Mouse (Mus musculus): Measurements from ENCODE around the gene Trafd1. TPM values are rescaled to one million over a fixed set of nuclear protein-coding genes. Genes with fewer than 3 reads are reported as not detected.

The Trafd1 gene
- polyA plus RNA-seq, 1 experiment from 2014 or later = 145 TPM

DNA sequence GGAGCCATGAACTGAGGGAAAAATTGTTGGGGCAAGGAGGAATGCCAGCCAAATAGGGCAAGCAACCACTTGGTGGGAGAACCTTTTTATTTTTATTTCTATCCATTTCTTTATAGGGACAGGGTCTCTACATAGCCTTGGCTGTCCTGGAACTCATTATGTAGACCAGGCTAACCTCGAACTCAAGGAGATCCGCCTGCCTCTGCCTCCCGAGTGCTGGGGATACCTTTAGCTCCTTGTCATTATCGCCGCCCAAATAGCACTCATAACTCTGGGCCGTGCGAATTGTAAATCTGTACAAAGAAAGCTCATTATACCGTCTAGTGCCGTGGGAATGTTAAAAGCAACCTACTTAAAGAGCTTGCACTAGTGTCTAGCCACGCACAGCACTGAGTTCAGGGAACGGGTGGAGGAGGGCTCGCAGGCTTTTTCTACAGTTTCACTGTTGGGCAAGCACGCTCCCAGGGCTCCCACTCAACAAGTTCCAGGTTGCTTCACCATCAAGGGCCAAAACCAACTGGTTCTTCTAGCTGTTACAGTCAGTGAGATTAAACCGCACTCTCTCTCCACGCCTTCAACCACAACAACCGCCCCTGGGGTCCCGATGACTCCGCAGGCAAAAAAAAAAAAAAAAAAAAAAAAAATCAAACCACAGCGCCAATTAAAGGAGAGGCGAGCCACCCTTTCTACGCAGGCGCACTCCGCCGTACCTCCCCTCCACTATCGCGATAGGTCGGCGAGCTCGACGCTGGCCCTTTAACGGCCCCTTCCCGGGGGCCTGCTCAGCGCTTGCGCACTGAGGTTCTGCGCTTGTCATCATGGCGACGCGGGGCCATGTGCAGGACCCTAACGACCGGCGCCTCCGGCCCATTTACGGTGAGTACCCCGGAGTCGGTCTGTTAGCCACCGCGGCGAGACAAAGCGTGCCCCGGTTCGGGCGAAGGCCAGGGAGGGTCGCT is 12.0 kb upstream of the Trafd1 start, which contains the start of gene Naa25:
Naa25 (plus strand) TSS at position 750 of the 959 bp plus-strand sequence.
- 10% methylated on average over 52 of the region's 53 CpGs for WGBS

DNA sequence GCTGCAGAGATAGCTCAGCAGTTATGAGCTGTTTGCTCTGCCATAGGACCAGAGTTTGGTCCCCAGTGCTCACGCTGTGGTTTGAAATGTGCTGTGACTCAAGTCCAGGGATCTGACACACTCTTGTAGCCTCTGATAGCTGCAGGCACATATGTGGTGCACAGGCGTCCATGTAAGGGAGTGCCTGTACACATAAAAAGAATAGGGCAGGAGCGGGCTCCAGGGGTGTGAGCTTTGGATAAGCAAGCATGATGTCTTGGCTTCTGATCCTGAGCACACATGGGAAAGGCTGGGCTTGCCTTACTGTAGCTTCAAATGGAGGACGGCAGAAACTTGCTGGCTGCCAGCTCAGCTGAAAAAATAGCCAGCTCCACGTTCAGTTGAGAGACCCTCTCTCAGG is 10.2 kb upstream of the Trafd1 start:
- H3K4me3 ChIP-seq = no peak overlapping the region
- H3K36me3 ChIP-seq = no peaks in the 10 kb centered on the region; the same call in 1 of the 2 replicates
- no peak for ATAC-seq (ENCODE audit: low FRiP score)
- no peak overlapping the region for H3K4me2 ChIP-seq
- H3K4me1 ChIP-seq (replicated peaks) = peaks cover 25% of the 10 kb centered on the region
- no peaks in the 10 kb centered on the region for H3K9me3 ChIP-seq
- H3K9ac ChIP-seq = no peak overlapping the region
- H3K27ac ChIP-seq = no peak overlapping the region
- H3K27me3 ChIP-seq = no peaks in the 10 kb centered on the region
- WGBS = 84% methylated on average over 5 of the region's 5 CpGs

More for the DNA sequence above, 12.0 kb upstream of the Trafd1 start, which contains the start of gene Naa25:
- Histone ChIP-seq H3K4me2 (peak within 1 kb of the TSS; percentile 93), H3K9ac (peak within 1 kb of the TSS; percentile 94), H3K27me3 (no peaks in the 10 kb centered on the region), H3K27ac (peak within 1 kb of the TSS; percentile 87), H3K9me3 (no peaks in the 10 kb centered on the region), H3K4me3 (peak within 1 kb of the TSS; percentile 95), H3K36me3 (no peaks in the 10 kb centered on the region; the same call in none of the 2 replicates), H3K4me1 (replicated peaks) (peaks cover 28% of the 10 kb centered on the region)
- peak; percentile 95 for ATAC-seq (ENCODE audit: low FRiP score)

DNA sequence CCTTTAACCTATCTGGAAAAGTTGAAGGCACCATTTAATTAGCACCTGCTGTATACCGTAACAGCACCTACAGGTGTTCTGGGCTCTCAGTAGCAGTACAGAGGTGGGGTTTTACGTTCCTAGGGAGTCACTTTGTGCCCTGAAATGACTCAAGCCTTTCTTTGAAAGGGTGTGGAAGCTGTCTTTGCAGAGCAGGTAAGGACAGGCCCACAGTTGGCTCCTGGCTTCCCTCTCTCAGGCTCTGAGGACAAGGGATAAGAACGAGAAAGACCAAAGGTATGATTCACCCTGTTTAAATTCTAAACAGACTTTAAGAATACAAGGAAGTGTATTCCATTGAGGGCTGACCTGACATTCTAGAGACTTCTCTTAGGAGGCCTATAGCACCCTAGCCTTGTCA is 8.0 kb upstream of the Trafd1 start:
- Histone ChIP-seq H3K4me2 (no peak overlapping the region), H3K9me3 (no peaks in the 10 kb centered on the region), H3K4me3 (no peak overlapping the region), H3K27ac (no peak overlapping the region), H3K27me3 (no peaks in the 10 kb centered on the region), H3K36me3 (no peaks in the 10 kb centered on the region), H3K4me1 (replicated peaks) (peaks cover 7% of the 10 kb centered on the region), H3K9ac (no peak overlapping the region)
- ATAC-seq (ENCODE audit: low FRiP score) = no peak
- WGBS = 79% methylated on average over 3 of the region's 3 CpGs

DNA sequence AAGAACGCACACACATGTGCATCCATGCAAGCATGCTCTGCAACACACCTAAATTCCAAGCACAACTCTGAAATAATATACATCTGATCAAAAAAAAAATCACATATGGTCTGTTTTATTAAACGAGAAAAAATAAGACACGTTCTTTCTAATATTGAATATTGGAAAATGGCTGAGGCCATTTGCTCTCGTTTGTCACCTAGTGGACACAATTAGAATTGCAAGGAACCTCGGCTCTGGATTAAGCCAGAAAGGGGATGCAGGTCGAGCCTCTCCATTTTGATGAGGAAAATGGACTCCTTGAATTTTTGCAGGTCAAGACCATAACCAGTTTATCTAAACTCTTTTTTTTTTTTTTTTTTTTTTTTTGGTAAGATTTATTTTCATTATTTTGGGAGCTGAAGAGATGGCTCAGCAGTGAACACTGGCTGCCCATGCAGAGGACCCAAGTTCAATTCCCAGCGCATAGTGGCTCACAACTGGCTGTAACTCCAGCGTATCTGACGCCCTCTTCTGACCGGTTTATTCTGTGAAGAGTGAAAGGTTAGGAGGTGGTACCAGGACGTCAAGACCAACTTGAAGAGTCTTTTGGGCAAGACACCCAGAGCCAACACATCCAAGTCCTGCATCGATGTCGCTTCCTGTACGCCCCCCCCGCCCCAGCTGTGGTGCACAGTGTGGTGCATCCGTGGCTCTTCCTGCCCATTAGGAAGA is 7.4 kb upstream of the Trafd1 start:
- H3K4me3 ChIP-seq = no peak overlapping the region
- H3K9me3 ChIP-seq = no peaks in the 10 kb centered on the region
- peaks cover 7% of the 10 kb centered on the region for H3K4me1 ChIP-seq (replicated peaks)
- H3K27me3 ChIP-seq = no peaks in the 10 kb centered on the region
- no peaks in the 10 kb centered on the region for H3K36me3 ChIP-seq
- no peak overlapping the region for H3K4me2 ChIP-seq
- H3K9ac ChIP-seq = no peak overlapping the region
- 58% methylated on average over 16 of the region's 16 CpGs for WGBS
- H3K27ac ChIP-seq = no peak overlapping the region
- no peak for ATAC-seq (ENCODE audit: low FRiP score)

DNA sequence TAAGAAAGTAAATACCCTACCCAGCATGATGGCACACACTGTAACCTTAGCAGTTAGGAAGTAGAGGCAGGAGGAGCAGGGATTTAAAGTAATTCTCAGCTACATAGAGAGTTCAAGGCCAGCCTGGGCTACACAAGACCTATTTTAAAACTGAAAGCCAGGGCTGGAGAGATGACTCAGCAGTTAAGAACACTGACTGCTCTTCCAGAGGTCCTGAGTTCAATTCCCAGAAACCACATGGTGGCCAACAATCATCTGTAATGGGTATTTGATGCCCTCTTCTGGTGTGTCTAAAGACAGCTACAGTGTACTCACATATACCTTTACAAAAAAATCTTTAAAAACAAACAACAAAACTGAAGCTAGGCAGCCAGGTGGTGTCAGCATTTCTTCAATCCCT is 4.3 kb upstream of the Trafd1 start:
- Histone ChIP-seq H3K9me3 (no peaks in the 10 kb centered on the region), H3K4me1 (replicated peaks) (peaks cover 8% of the 10 kb centered on the region), H3K4me2 (no peak overlapping the region), H3K27ac (no peak overlapping the region), H3K9ac (peak overlapping the region; percentile 35; the same call in 1 of the 2 replicates), H3K4me3 (no peak overlapping the region), H3K36me3 (no peaks in the 10 kb centered on the region), H3K27me3 (no peaks in the 10 kb centered on the region)
- ATAC-seq (ENCODE audit: low FRiP score) = no peak

DNA sequence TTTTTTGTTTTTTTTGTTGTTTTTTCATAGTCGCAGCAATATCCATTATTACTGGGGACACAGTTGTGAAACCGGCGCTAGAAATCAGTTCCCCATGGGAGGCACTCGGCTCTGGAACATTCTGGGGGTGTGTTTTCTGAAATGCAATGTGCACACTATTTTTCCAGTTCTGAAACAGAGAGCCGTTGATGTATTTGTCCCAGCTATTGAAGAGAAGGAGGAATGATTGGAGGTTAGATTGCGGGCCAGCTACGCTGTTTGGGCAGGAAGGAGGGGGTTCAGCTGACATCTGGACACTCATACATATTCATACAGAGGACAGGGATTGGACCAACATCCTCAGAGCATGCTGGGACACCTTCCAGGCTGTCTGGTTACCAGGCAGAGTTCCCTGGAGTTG is 3.7 kb upstream of the Trafd1 start:
- Histone ChIP-seq H3K9ac (peak overlapping the region; percentile 35; the same call in 1 of the 2 replicates), H3K4me2 (no peak overlapping the region), H3K4me1 (replicated peaks) (peaks cover 14% of the 10 kb centered on the region), H3K4me3 (no peak overlapping the region), H3K27ac (no peak overlapping the region), H3K27me3 (no peaks in the 10 kb centered on the region), H3K36me3 (no peaks in the 10 kb centered on the region), H3K9me3 (no peaks in the 10 kb centered on the region)
- ATAC-seq (ENCODE audit: low FRiP score) = no peak
- 43% methylated on average over 7 of the region's 7 CpGs for WGBS

DNA sequence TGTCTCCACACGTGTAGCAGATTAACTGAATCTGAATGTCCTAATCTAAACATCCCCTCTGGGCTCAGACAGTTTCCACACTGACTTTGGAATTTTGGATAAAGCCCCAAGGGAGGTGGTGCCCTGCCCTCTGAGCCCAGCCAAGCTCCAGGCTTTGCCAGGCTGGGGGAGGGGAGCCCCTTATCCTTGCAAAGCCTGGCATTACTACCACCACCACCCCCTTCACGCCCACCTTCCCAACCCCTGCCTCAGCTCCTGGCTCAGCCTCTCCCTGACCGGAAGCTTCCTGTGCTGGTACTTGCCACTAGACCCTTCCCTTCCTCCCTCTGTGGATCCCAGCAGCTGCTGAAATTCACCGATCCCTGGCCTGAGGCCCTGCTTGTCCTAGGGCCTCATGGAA is 1.7 kb upstream of the Trafd1 start:
- peaks cover 34% of the 10 kb centered on the region for H3K4me1 ChIP-seq (replicated peaks)
- no peak overlapping the region for H3K4me3 ChIP-seq
- H3K9me3 ChIP-seq = no peaks in the 10 kb centered on the region
- no peak overlapping the region for H3K4me2 ChIP-seq
- H3K27ac ChIP-seq = no peak overlapping the region
- ATAC-seq (ENCODE audit: low FRiP score) = no peak
- peaks cover 11% of the 10 kb centered on the region for H3K36me3 ChIP-seq
- no peak overlapping the region for H3K9ac ChIP-seq
- 70% methylated on average over 4 of the region's 4 CpGs for WGBS
- H3K27me3 ChIP-seq = no peaks in the 10 kb centered on the region

DNA sequence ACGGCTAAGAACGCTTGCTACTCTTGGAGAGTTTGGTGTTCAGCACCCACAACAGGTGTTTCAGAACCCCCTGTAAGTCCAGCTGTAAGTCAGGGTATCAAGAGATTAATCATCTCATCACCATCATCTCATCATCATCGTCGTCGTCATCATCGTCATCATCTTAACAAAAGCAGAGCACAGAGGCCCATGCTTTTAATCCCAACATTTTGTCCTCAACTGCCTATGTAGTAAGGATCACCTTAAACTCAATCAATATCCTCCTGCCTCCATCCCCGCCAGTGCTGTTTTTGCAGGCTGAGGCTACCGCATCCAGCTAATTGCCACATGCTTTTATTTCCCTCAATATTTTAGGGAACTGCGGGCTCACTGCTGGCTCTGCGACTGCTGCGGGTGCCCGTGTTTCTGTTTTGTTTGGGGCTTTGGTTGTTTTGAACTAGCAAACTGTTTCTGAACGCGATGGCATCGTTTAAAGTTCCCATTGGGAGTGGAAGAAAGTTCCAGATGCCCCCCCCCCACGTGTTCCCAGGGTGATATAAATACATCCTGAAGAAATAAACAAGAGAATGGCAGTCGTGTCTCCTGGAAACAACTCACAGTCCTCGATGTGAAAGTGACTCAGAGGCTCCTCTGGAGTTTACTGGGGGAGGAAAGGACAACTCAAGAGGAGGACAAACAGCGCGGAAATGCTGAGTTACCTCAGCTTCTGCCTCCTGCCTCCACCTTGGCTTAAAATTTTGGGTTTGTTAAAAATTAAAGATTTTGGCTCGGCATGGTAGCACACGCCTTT is 883 bp upstream of the Trafd1 start:
- Histone ChIP-seq H3K27ac (peak overlapping the region; percentile 85; the same call in 1 of the 2 replicates), H3K4me3 (peak overlapping the region; percentile 68), H3K4me2 (peak overlapping the region; percentile 64), H3K27me3 (no peaks in the 10 kb centered on the region), H3K4me1 (replicated peaks) (peaks cover 34% of the 10 kb centered on the region), H3K9me3 (no peaks in the 10 kb centered on the region), H3K9ac (peak overlapping the region; percentile 82), H3K36me3 (peaks cover 19% of the 10 kb centered on the region)
- ATAC-seq (ENCODE audit: low FRiP score) = no peak
- WGBS = 37% methylated on average over 22 of the region's 22 CpGs

DNA sequence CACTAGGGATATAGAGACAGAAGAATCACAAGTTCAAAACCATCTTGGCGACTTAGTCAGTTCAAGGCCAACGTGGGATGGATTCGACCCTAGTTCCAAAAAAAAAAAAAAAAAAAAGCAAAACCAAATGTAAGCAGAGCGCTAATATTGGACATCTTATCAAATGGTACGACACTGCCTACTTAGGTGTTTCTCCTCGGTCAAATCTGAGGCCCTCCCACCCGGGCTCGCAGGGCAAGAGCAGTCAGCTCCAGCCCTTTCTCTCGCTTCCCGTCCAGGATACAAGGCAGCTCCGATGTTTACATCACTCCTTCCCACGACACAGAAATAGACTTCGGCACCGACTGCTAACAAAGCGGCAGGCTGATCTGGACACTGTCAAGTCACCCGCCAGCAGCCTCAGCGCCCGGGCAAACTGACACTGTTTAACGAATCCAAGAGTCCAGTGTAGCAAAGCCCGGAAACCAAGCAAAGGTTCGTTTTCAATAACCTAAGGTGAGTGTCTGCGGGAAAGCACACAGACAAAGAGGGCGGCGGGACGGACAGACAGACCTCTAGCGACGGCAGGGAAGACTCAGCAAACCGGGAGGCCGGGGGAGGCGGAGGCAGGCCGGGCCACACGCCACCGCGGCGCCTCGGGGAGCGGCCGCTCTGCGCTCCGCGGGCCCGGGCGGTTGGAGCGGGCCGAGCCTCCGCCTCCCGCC is 523 bp downstream of the Trafd1 start:
- peak overlapping the region; percentile 82 for H3K9ac ChIP-seq
- peaks cover 33% of the 10 kb centered on the region for H3K36me3 ChIP-seq
- H3K27ac ChIP-seq = peak overlapping the region; percentile 85
- H3K27me3 ChIP-seq = no peaks in the 10 kb centered on the region
- ATAC-seq (ENCODE audit: low FRiP score) = peak; percentile 69
- peak overlapping the region; percentile 64 for H3K4me2 ChIP-seq
- peaks cover 3% of the 10 kb centered on the region; the same call in 1 of the 2 replicates for H3K9me3 ChIP-seq
- 3% methylated on average over 31 of the region's 47 CpGs for WGBS
- H3K4me3 ChIP-seq = peak overlapping the region; percentile 68
- peaks cover 34% of the 10 kb centered on the region for H3K4me1 ChIP-seq (replicated peaks)

DNA sequence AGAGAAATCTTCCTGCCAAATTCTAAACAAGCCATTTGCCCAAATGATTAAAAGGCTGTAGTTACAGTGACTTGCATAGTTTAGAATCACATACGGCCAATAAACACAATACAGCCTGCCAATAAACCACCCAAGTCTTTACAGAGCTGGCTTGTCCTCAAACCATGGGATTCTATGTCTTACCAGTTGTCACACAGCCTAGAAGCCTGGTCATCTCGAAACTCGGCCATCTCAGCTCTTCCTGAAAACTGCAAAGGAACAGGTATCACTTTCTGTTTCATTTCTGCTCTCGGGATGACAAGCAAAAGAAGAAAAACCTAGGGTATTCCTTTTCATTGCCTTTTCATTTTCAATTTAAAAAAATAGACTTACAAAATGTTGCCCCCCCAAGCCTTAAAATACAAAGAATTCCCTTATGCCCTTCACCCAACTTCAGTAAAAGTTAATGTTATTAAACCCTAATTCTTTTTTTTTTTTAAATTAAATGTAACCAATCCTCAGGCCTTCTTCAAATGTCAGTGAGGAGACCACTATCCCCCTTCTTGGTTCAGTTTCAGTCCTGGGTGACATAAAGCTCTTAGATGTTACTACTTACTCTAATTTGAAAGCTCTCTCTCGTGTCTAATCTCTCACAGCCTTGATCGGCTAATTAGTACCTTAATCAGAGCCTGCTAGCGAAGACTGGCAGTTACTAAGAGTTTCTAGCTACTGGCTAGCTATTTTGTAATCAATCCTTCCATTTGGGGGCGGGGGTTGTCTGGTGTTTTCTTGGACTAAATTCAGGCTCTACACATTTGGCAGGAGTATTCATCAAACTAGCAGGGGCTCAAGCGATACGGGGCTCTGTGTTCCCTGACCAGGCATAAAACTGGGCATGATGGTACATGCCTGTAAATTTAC is 1.3 kb downstream of the Trafd1 start:
- Histone ChIP-seq H3K9ac (peak overlapping the region; percentile 82), H3K27ac (peak overlapping the region; percentile 85; the same call in 1 of the 2 replicates), H3K9me3 (peaks cover 3% of the 10 kb centered on the region; the same call in 1 of the 2 replicates), H3K4me2 (peak overlapping the region; percentile 64), H3K36me3 (peaks cover 41% of the 10 kb centered on the region), H3K4me3 (peak overlapping the region; percentile 68), H3K4me1 (replicated peaks) (peaks cover 34% of the 10 kb centered on the region), H3K27me3 (no peaks in the 10 kb centered on the region)
- 57% methylated on average over 10 of the region's 10 CpGs for WGBS
- no peak for ATAC-seq (ENCODE audit: low FRiP score)

Data from hindbrain, embryonic 13.5 days (tissue).